ENCODE assay signal across 29 mouse cellular contexts in genomic region chr15:86292288-86292687, GRCm38 (mm10).
A peak's percentile ranks its signal among the peaks of the same experiment; 100 is the strongest.
DNase-seq lines count a peak whose midpoint lies in the region; ATAC-seq and TF ChIP-seq lines count a peak whose summit lies in the region.
"Had no signal": no experiment of that assay in that cellular context is flagged by ENCODE, and none has a peak within 500 bp of the region (broad histone marks: within the 10 kb centered on the region; RNA-seq: fewer than 3 reads in every experiment).

No protein-coding gene starts in this region.

- H3K9me3 ChIP-seq in hindbrain, embryonic 13.5 days: no peaks in the 10 kb centered on the region
- no peaks in the 10 kb centered on the region for H3K9me3 ChIP-seq in hindbrain, embryonic 14.5 days (ENCODE audit: control insufficient read depth, low read length)
- no peaks in the 10 kb centered on the region for H3K9me3 ChIP-seq in kidney, postnatal 0 days (replicated peaks; ENCODE audit: low read length)
- no peaks in the 10 kb centered on the region for H3K9me3 ChIP-seq in neural tube, embryonic 13.5 days
- H3K9me3 ChIP-seq in neural tube, embryonic 15.5 days (replicated peaks): no peaks in the 10 kb centered on the region
- H3K9me3 ChIP-seq: embryonic facial prominence, embryonic 10.5 days; embryonic facial prominence, embryonic 13.5 days; forebrain, embryonic 10.5 days; forebrain, embryonic 13.5 days; G1E; hindbrain, embryonic 15.5 days had no signal

- no peak overlapping the region for H3K9ac ChIP-seq in hindbrain, embryonic 13.5 days
- no peak overlapping the region for H3K9ac ChIP-seq in hindbrain, embryonic 14.5 days
- H3K9ac ChIP-seq in kidney, postnatal 0 days (ENCODE audit: low read depth, low read length): no peak overlapping the region
- H3K9ac ChIP-seq in neural tube, embryonic 13.5 days: no peak overlapping the region
- H3K9ac ChIP-seq in neural tube, embryonic 15.5 days (replicated peaks): no peak overlapping the region
- H3K9ac ChIP-seq: embryonic facial prominence, embryonic 13.5 days; forebrain, embryonic 13.5 days; hindbrain, embryonic 15.5 days had no signal

- no peaks in the 10 kb centered on the region for H3K36me3 ChIP-seq in hindbrain, embryonic 13.5 days
- H3K36me3 ChIP-seq in hindbrain, embryonic 14.5 days (replicated peaks; ENCODE audit: control insufficient read depth, insufficient read depth): no peaks in the 10 kb centered on the region
- H3K36me3 ChIP-seq in kidney, postnatal 0 days (ENCODE audit: insufficient read depth, low read length): no peaks in the 10 kb centered on the region
- H3K36me3 ChIP-seq in neural tube, embryonic 13.5 days: no peaks in the 10 kb centered on the region
- no peaks in the 10 kb centered on the region for H3K36me3 ChIP-seq in neural tube, embryonic 15.5 days
- H3K36me3 ChIP-seq: embryonic facial prominence, embryonic 10.5 days; embryonic facial prominence, embryonic 13.5 days; forebrain, embryonic 10.5 days; hindbrain, embryonic 15.5 days had no signal

- 56% methylated on average over 6 of the region's 6 CpGs for WGBS in hindbrain, embryonic 13.5 days
- 56% methylated on average over 6 of the region's 6 CpGs for WGBS in hindbrain, embryonic 14.5 days
- 58% methylated on average over 6 of the region's 6 CpGs for WGBS in kidney, postnatal 0 days
- 64% methylated on average over 6 of the region's 6 CpGs for WGBS in neural tube, embryonic 13.5 days
- WGBS in neural tube, embryonic 15.5 days: 56% methylated on average over 6 of the region's 6 CpGs

- H3K4me1 ChIP-seq in hindbrain, embryonic 13.5 days (replicated peaks): peaks cover 47% of the 10 kb centered on the region
- H3K4me1 ChIP-seq in hindbrain, embryonic 14.5 days (replicated peaks; ENCODE audit: control insufficient read depth, insufficient read depth, low read length): peaks cover 26% of the 10 kb centered on the region
- H3K4me1 ChIP-seq in kidney, postnatal 0 days (replicated peaks; ENCODE audit: insufficient read depth, low read length): no peaks in the 10 kb centered on the region
- peaks cover 48% of the 10 kb centered on the region for H3K4me1 ChIP-seq in neural tube, embryonic 13.5 days (replicated peaks)
- peaks cover 20% of the 10 kb centered on the region for H3K4me1 ChIP-seq in neural tube, embryonic 15.5 days

- H3K4me3 ChIP-seq in hindbrain, embryonic 13.5 days: no peak overlapping the region
- no peak overlapping the region for H3K4me3 ChIP-seq in hindbrain, embryonic 14.5 days (replicated peaks; ENCODE audit: low read length)
- no peak overlapping the region for H3K4me3 ChIP-seq in kidney, postnatal 0 days (replicated peaks; ENCODE audit: low read depth, low read length)
- H3K4me3 ChIP-seq in neural tube, embryonic 13.5 days: no peak overlapping the region
- no peak overlapping the region for H3K4me3 ChIP-seq in neural tube, embryonic 15.5 days (replicated peaks)
- H3K4me3 ChIP-seq: embryonic facial prominence, embryonic 10.5 days; embryonic facial prominence, embryonic 13.5 days; erythroblast, embryonic 14.5 days; forebrain, embryonic 10.5 days; forebrain, embryonic 13.5 days; gastrocnemius, adult 2 months; hindbrain, embryonic 15.5 days had no signal

- no peak for TF ChIP-seq CTCF in kidney, postnatal 0 days (IDR thresholded peaks at IDR 0.05; ENCODE audit: low read depth)

- no peak for ATAC-seq in hindbrain, embryonic 13.5 days (ENCODE audit: low FRiP score)
- ATAC-seq in hindbrain, embryonic 14.5 days (ENCODE audit: low FRiP score): no peak
- no peak; the same call in 1 of the 2 replicates for ATAC-seq in kidney, postnatal 0 days (replicated peaks; ENCODE audit: low FRiP score, low read depth)
- ATAC-seq in neural tube, embryonic 13.5 days (ENCODE audit: low read depth): no peak
- ATAC-seq in neural tube, embryonic 15.5 days (ENCODE audit: low FRiP score): no peak
- ATAC-seq: forebrain, embryonic 13.5 days; forebrain, embryonic 16.5 days had no signal

- peak overlapping the region; percentile 23; the same call in 1 of the 2 replicates for H3K27ac ChIP-seq in hindbrain, embryonic 13.5 days
- H3K27ac ChIP-seq in hindbrain, embryonic 14.5 days: no peak overlapping the region
- no peak overlapping the region for H3K27ac ChIP-seq in kidney, postnatal 0 days
- peak overlapping the region; percentile 4; the same call in 1 of the 2 replicates for H3K27ac ChIP-seq in neural tube, embryonic 13.5 days (replicated peaks)
- H3K27ac ChIP-seq in neural tube, embryonic 15.5 days (replicated peaks): no peak overlapping the region
- H3K27ac ChIP-seq: embryonic facial prominence, embryonic 10.5 days; embryonic facial prominence, embryonic 13.5 days; forebrain, embryonic 10.5 days; forebrain, embryonic 13.5 days; gastrocnemius, adult 2 months; hindbrain, embryonic 15.5 days had no signal

- H3K4me2 ChIP-seq in hindbrain, embryonic 13.5 days: no peak overlapping the region
- no peak overlapping the region for H3K4me2 ChIP-seq in hindbrain, embryonic 14.5 days (replicated peaks)
- no peak overlapping the region for H3K4me2 ChIP-seq in kidney, postnatal 0 days (ENCODE audit: low read length)
- no peak overlapping the region for H3K4me2 ChIP-seq in neural tube, embryonic 13.5 days
- no peak overlapping the region for H3K4me2 ChIP-seq in neural tube, embryonic 15.5 days
- H3K4me2 ChIP-seq: embryonic facial prominence, embryonic 13.5 days; forebrain, embryonic 13.5 days; heart, embryonic 11.5 days; hindbrain, embryonic 15.5 days had no signal

- no peaks in the 10 kb centered on the region for H3K27me3 ChIP-seq in hindbrain, embryonic 13.5 days
- H3K27me3 ChIP-seq in hindbrain, embryonic 14.5 days (ENCODE audit: control insufficient read depth, insufficient read depth, low read length): no peaks in the 10 kb centered on the region
- H3K27me3 ChIP-seq in kidney, postnatal 0 days (ENCODE audit: insufficient read depth, low read length): no peaks in the 10 kb centered on the region
- H3K27me3 ChIP-seq in neural tube, embryonic 13.5 days: no peaks in the 10 kb centered on the region
- no peaks in the 10 kb centered on the region for H3K27me3 ChIP-seq in neural tube, embryonic 15.5 days (replicated peaks)
- H3K27me3 ChIP-seq: CH12.LX; embryonic facial prominence, embryonic 13.5 days; hindbrain, embryonic 15.5 days had no signal

- DNase-seq in hindbrain, embryonic 14.5 days (ENCODE audit: low spot score): no peak
- DNase-seq in kidney, postnatal 0 days (ENCODE audit: low spot score): peak; percentile 5
- DNase-seq in kidney, adult 18-20 months: no peak
- peak; percentile 37 for DNase-seq in retina, postnatal 1 day
- no peak for DNase-seq in gastrocnemius, adult 18-20 months (ENCODE audit: low spot score)
- DNase-seq: adrenal gland, adult 2 months; adrenal gland, postnatal 14 days; B cell, adult 2 months; cerebellum, adult 11-12 months; cerebellum, adult 8-10 months; cerebellum, postnatal 10 days; cerebellum, postnatal 36 days; embryo, embryonic 11 days; gastrocnemius, adult 2 months; gastrocnemius, postnatal 14 days; heart, adult 11 months had no signal

Comparison
In these comparisons a context has a peak if more than half of its experiments do, and no peak if none do; other contexts are left out.
1. H3K27ac ChIP-seq: peak in hindbrain, embryonic 13.5 days (single experiment) and neural tube, embryonic 13.5 days (single experiment); none in hindbrain, embryonic 14.5 days (single experiment), kidney, postnatal 0 days (single experiment) and neural tube, embryonic 15.5 days (single experiment).
2. DNase-seq: peak in kidney, postnatal 0 days (single experiment) and retina, postnatal 1 day (single experiment); none in hindbrain, embryonic 14.5 days (single experiment), kidney, adult 18-20 months (single experiment) and gastrocnemius, adult 18-20 months (single experiment).